Mouse (Mus musculus) T-helper 17 cell (primary cell): ENCODE data around the gene Cplx2.

Experiments used
- in situ Hi-C, 2 experiments: fragments of 300-600 bp; cut with MboI, MseI; formaldehyde crosslinking; loops; 1 replicate in 1 of 2; 2 replicates in 1 of 2; pipeline ENCODE4 v1.15.1; 2025; ENCODE audit warnings: high pct_unique_total_duplicates in 2 of 2

Cplx2 gene

GRCm38 (mm10) chr13:54401180-54401569 lies 30.0 kb downstream of the Cplx2 start:
- in situ Hi-C loops: no loop called here

DNA sequence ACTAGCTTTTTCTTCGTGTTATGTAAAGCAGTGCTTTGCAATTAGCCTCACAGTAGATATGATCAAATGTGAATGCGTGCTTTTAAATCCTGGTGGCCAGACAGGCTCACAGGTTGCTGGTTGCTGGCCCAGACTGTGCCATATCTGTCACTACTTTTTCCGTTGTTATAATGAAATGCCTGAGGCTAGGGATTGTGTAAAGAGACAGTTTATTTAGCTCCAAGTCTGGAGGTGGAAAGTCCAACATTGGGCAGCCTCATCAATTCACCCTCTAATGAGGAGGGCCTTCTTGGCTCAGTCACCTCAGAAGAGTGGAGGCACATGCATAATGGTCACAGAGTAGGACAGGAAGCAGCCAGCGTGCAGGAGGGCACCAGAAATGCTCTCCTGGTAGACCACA lies 31.2 kb downstream of the Cplx2 start:
- in situ Hi-C loops: no loop called here

GRCm38 (mm10) chr13:54403224-54404070 lies 32.3 kb downstream of the Cplx2 start:
- in situ Hi-C loops: no loop called here

- in situ Hi-C loops: no loop called here
Measured at GRCm38 (mm10) chr13:54404205-54404604, 33.1 kb downstream of the Cplx2 start.

- in situ Hi-C loops: no loop called here
Measured at GRCm38 (mm10) chr13:54405805-54406204, 34.7 kb downstream of the Cplx2 start.

- in situ Hi-C loops: no loop called here
Measured at GRCm38 (mm10) chr13:54411656-54412055, 40.5 kb downstream of the Cplx2 start.

DNA sequence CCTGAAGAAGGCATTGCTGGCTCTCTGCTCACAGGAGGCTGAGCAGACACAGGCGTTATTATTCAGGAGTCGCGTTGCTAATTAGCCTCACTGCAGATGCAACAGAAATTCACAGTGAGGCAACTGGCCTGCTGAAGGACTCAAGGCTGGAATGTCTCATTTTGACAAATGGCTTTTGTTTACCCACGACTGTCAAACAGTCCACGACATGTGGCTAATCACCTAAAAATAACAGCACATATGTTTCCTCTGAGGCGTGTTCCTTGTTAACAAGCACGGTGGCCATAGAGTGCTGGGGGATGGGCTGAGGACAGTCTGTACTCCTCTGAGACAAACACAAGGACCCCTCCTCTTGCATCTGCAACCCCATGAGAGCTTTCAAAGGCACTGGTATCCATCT lies 41.1 kb downstream of the Cplx2 start:
- in situ Hi-C loops: no loop called here

GRCm38 (mm10) chr13:54412721-54413120 lies 41.6 kb downstream of the Cplx2 start:
- in situ Hi-C loops: no loop called here

- in situ Hi-C loops: no loop called here
Measured at GRCm38 (mm10) chr13:54415059-54415458, 43.9 kb downstream of the Cplx2 start.

DNA sequence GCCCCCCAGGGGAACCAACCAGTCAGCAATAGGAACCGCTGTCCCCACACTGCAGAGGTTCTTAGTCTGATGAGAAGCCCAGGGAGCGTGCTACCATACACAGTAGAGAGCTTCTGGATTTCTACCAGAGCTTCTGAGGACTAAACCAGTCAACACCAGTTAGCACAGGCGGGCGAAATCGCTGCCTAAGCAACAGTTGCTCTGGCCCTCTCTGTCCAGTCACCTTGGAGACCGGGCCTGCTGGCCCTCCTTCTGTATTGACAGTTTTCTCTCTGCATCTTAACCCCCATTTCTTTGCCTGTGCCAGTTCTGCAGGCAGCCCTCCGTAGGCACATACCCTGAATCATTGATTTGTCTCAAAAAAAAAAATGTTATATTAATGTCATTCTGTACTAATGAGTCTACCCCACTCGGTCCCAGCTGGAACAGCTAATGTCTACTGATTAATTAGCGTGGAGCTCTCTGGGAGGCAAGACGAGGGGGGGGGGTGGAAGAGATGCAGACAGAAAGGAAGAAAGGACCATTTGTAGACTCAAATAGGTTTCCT lies 47.7 kb downstream of the Cplx2 start:
- in situ Hi-C loops: no loop called here

GRCm38 (mm10) chr13:54420226-54420625 lies 49.1 kb downstream of the Cplx2 start:
- in situ Hi-C loops: no loop called here

DNA sequence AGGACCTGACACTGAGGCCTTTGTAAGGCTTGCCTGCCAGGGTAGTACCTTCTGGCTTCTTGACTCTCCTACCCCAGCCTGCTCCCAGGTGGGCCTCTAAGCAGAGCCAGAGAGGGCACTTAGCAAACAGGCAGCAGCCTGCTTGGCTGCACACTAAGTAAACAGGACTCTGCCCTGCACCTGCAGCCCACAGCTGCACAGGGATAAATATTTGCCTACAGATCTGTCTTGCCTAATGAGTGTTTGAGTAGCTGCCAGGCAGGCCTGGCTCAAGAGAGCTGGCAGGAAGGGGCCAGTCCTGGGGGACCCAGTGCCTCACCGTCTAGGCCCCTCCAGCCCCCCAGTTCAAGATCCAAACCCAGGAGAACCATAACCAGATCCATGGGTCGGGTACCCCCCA lies 54.1 kb downstream of the Cplx2 start:
- in situ Hi-C loops: no loop called here

GRCm38 (mm10) chr13:54426781-54427655 lies 55.9 kb downstream of the Cplx2 start:
- in situ Hi-C loops: no loop called here

GRCm38 (mm10) chr13:54428771-54429170 lies 57.6 kb downstream of the Cplx2 start:
- in situ Hi-C loops: no loop called here

- in situ Hi-C loops: loop anchor here in 1 of 2 experiments (10.0 kb wide), 1 partner anchor 285 kb away; no protein-coding TSS in a partner anchor
Measured at GRCm38 (mm10) chr13:54430051-54430450, 58.9 kb downstream of the Cplx2 start.

GRCm38 (mm10) chr13:54431161-54431560 lies 60.0 kb downstream of the Cplx2 start:
- in situ Hi-C loops: loop anchor here in 1 of 2 experiments (10.0 kb wide), 1 partner anchor 286 kb away; no protein-coding TSS in a partner anchor
